Mouse (Mus musculus) limb, embryonic 10.5 days (tissue): ENCODE data around the gene 9530053A07Rik. TPM values are rescaled to one million over a fixed set of nuclear protein-coding genes. Genes with fewer than 3 reads are reported as not detected.
"Not testable (repeated sequence)": the region's sequence is repeated elsewhere in the genome, so short reads cannot be mapped to it uniquely, and the experiment has no call there.

Experiments used
- DNase-seq: peaks from one replicate; pipeline ENCODE4 v3.0.0-alpha.2; 2017; ENCODE audit warnings: low spot score
- H3K27ac ChIP-seq: fragments of 300-500 bp; sonication (generic); 2 replicates; pipeline ENCODE4 v1.5.1; 2016; ENCODE audit warnings: mild to moderate bottlenecking
- H3K27me3 ChIP-seq: fragments of 300-500 bp; sonication (generic); 2 replicates; pipeline ENCODE4 v1.6.1; 2016; ENCODE audit warnings: low read depth, mild to moderate bottlenecking; ENCODE audit not compliant: poor library complexity, severe bottlenecking
- H3K36me3 ChIP-seq: fragments of 300-500 bp; sonication (generic); 2 replicates; pipeline ENCODE4 v1.6.1; 2016; ENCODE audit warnings: mild to moderate bottlenecking, moderate library complexity
- H3K4me1 ChIP-seq: fragments of 300-500 bp; sonication (generic); 2 replicates; pipeline ENCODE4 v1.6.1; 2016
- H3K4me3 ChIP-seq: fragments of 300-500 bp; sonication (generic); 2 replicates; pipeline ENCODE4 v1.5.1; 2016; ENCODE audit warnings: mild to moderate bottlenecking, moderate library complexity
- H3K9me3 ChIP-seq: fragments of 300-500 bp; sonication (generic); replicated peaks from 2 replicates; pipeline ENCODE4 v1.6.1; 2016; ENCODE audit warnings: mild to moderate bottlenecking
- WGBS: fragments of 180-500 bp; shearing (Covaris S2); methylation state at CpG from one replicate; pipeline ENCODE4 v1.1.7; 2016; 5-methylcytosine and 5-hydroxymethylcytosine counted together
- polyA plus RNA-seq: library from polyadenylated mRNA; unstranded; fragments of >200 nt; fragmentation: Nextera tagmentation; extraction: Ambion mirVana; gene quantifications from 2 replicates; pipeline ENCODE4 v1.2.1, GENCODE M21; 2016

Gene 9530053A07Rik
- polyA plus RNA-seq, 1 experiment from 2014 or later = 0.01 TPM

GRCm38 (mm10) chr7:28151584-28152221 is 22.4 kb downstream of the 9530053A07Rik start:
- Histone ChIP-seq H3K4me3 (no peak overlapping the region; the same call in 1 of the 2 replicates), H3K36me3 (no peaks in the 10 kb centered on the region), H3K27ac (no peak overlapping the region), H3K4me1 (peaks cover 11% of the 10 kb centered on the region), H3K9me3 (no peaks in the 10 kb centered on the region), H3K27me3 (no peaks in the 10 kb centered on the region)
- DNase-seq = peak; percentile 59
- 18% methylated on average over 13 of the region's 13 CpGs for WGBS

- 50% methylated on average over 5 of the region's 5 CpGs for WGBS
- not testable (repeated sequence) for DNase-seq, H3K36me3 ChIP-seq, H3K9me3 ChIP-seq, H3K4me3 ChIP-seq, H3K4me1 ChIP-seq, H3K27ac ChIP-seq, H3K27me3 ChIP-seq
Observed at GRCm38 (mm10) chr7:28153595-28153994, 24.3 kb downstream of the 9530053A07Rik start.

- Histone ChIP-seq H3K4me3 (no peak overlapping the region), H3K9me3 (no peaks in the 10 kb centered on the region), H3K27ac (no peak overlapping the region), H3K27me3 (no peaks in the 10 kb centered on the region), H3K36me3 (no peaks in the 10 kb centered on the region), H3K4me1 (no peaks in the 10 kb centered on the region)
- no peak for DNase-seq
- 55% methylated on average over 6 of the region's 6 CpGs for WGBS
Observed at GRCm38 (mm10) chr7:28159292-28159691, 30.0 kb downstream of the 9530053A07Rik start.

GRCm38 (mm10) chr7:28159893-28160292 is 30.6 kb downstream of the 9530053A07Rik start:
- Histone ChIP-seq H3K27me3 (no peaks in the 10 kb centered on the region), H3K9me3 (no peaks in the 10 kb centered on the region), H3K36me3 (no peaks in the 10 kb centered on the region), H3K4me3 (no peak overlapping the region), H3K4me1 (no peaks in the 10 kb centered on the region), H3K27ac (no peak overlapping the region)
- WGBS = 89% methylated on average over 3 of the region's 3 CpGs
- no peak for DNase-seq

- H3K9me3 ChIP-seq = no peaks in the 10 kb centered on the region; the same call in 1 of the 2 replicates
Observed at GRCm38 (mm10) chr7:28161163-28161749, 32.0 kb downstream of the 9530053A07Rik start.

GRCm38 (mm10) chr7:28165406-28165805 is 36.1 kb downstream of the 9530053A07Rik start:
- Histone ChIP-seq H3K27me3 (no peaks in the 10 kb centered on the region), H3K9me3 (no peaks in the 10 kb centered on the region; the same call in 1 of the 2 replicates), H3K4me3 (no peak overlapping the region), H3K4me1 (peaks cover 10% of the 10 kb centered on the region), H3K27ac (no peak overlapping the region), H3K36me3 (no peaks in the 10 kb centered on the region)
- 76% methylated on average over 6 of the region's 6 CpGs for WGBS
- no peak for DNase-seq

More at GRCm38 (mm10) chr7:28161163-28161749, 32.0 kb downstream of the 9530053A07Rik start:
- no peak for DNase-seq
- H3K27me3 ChIP-seq = no peaks in the 10 kb centered on the region
- H3K4me1 ChIP-seq = no peaks in the 10 kb centered on the region
- no peak overlapping the region for H3K27ac ChIP-seq
- H3K36me3 ChIP-seq = no peaks in the 10 kb centered on the region
- no peak overlapping the region for H3K4me3 ChIP-seq
- 60% methylated on average over 9 of the region's 9 CpGs for WGBS

GRCm38 (mm10) chr7:28168320-28169115 is 39.3 kb downstream of the 9530053A07Rik start:
- Histone ChIP-seq H3K27ac (peak overlapping the region; percentile 90), H3K27me3 (no peaks in the 10 kb centered on the region), H3K9me3 (no peaks in the 10 kb centered on the region; the same call in 1 of the 2 replicates), H3K36me3 (no peaks in the 10 kb centered on the region), H3K4me1 (peaks cover 24% of the 10 kb centered on the region), H3K4me3 (peak overlapping the region; percentile 93)
- peak; percentile 74 for DNase-seq
- WGBS = 11% methylated on average over 9 of the region's 9 CpGs

GRCm38 (mm10) chr7:28169489-28170422 is 40.5 kb downstream of the 9530053A07Rik start, which contains the start of gene Fbl:
TSS of gene Fbl (plus strand) at chr7:28169710.
- H3K36me3 ChIP-seq = peaks cover 11% of the 10 kb centered on the region
- peak within 1 kb of the TSS; percentile 93 for H3K4me3 ChIP-seq
- no peaks in the 10 kb centered on the region; the same call in 1 of the 2 replicates for H3K9me3 ChIP-seq
- under 1% methylated on average over 80 of the region's 80 CpGs for WGBS
- H3K27ac ChIP-seq = peak within 1 kb of the TSS; percentile 90
- no peaks in the 10 kb centered on the region for H3K27me3 ChIP-seq
- peaks cover 24% of the 10 kb centered on the region for H3K4me1 ChIP-seq
- peak; percentile 95 for DNase-seq

GRCm38 (mm10) chr7:28175358-28175757 is 46.1 kb downstream of the 9530053A07Rik start:
- H3K4me3 ChIP-seq = no peak overlapping the region
- H3K36me3 ChIP-seq = peaks cover 56% of the 10 kb centered on the region
- no peaks in the 10 kb centered on the region for H3K9me3 ChIP-seq
- no peak overlapping the region for H3K27ac ChIP-seq
- DNase-seq = no peak
- H3K27me3 ChIP-seq = no peaks in the 10 kb centered on the region
- WGBS = 87% methylated on average over 4 of the region's 4 CpGs
- peaks cover 23% of the 10 kb centered on the region for H3K4me1 ChIP-seq

GRCm38 (mm10) chr7:28179228-28179627 is 50.0 kb downstream of the 9530053A07Rik start, which contains the start of gene Dyrk1b:
TSS of gene Dyrk1b (plus strand) at chr7:28179469.
- peak; percentile 97 for DNase-seq
- Histone ChIP-seq H3K4me3 (peak within 1 kb of the TSS; percentile 95), H3K9me3 (no peaks in the 10 kb centered on the region), H3K27ac (peak within 1 kb of the TSS; percentile 99), H3K36me3 (peaks cover 85% of the 10 kb centered on the region), H3K4me1 (peaks cover 16% of the 10 kb centered on the region), H3K27me3 (no peaks in the 10 kb centered on the region)
- WGBS = under 1% methylated on average over 25 of the region's 25 CpGs

- Histone ChIP-seq H3K4me1 (peaks cover 16% of the 10 kb centered on the region), H3K36me3 (peaks cover 85% of the 10 kb centered on the region)
- WGBS = 1% methylated on average over 48 of the region's 56 CpGs
Observed at GRCm38 (mm10) chr7:28179741-28180377, 50.6 kb downstream of the 9530053A07Rik start.

More at GRCm38 (mm10) chr7:28179741-28180377, 50.6 kb downstream of the 9530053A07Rik start:
- H3K27ac ChIP-seq = peak overlapping the region; percentile 99
- H3K4me3 ChIP-seq = peak overlapping the region; percentile 95
- no peaks in the 10 kb centered on the region for H3K9me3 ChIP-seq
- no peaks in the 10 kb centered on the region for H3K27me3 ChIP-seq
- DNase-seq = peak; percentile 94
